Mouse (Mus musculus) liver, embryonic 14.5 days (tissue): ENCODE measurements around the gene Nfatc4.

Experiments
- CTCF ChIP-seq: IDR thresholded peaks from 2 replicates; pipeline ENCODE4 v1.5.1; 2016; ENCODE audit warnings: antibody characterized with exemption, low read depth, control low read depth
- EP300 ChIP-seq: IDR thresholded peaks from 2 replicates; pipeline ENCODE4 v1.6.1; 2016; ENCODE audit warnings: antibody characterized with exemption, low read depth

- TF ChIP-seq CTCF: peak; percentile 94
- no peak for TF ChIP-seq EP300
Measured at GRCm38 (mm10) chr14:55822435-55822990, 431 bp upstream of the Nfatc4 start.
